Mouse (Mus musculus) thymus, postnatal 14 days (tissue): Measurements from ENCODE around the gene Adam3.

Source experiments
- DNase-seq: peaks from one replicate; pipeline ENCODE4 v3.0.0; 2021

Gene Adam3

GRCm38 (mm10) chr8:24725630-24726029 lies at the start of gene Adam3:
Adam3 (minus strand) TSS chr8:24725852.
- DNase-seq = peak; percentile 3

GRCm38 (mm10) chr8:24724886-24725626 lies 596 bp downstream of the Adam3 start:
- DNase-seq = no peak
